Mouse (Mus musculus): ENCODE measurements around the gene Cdh26. TPM values are rescaled to one million over a fixed set of nuclear protein-coding genes. Genes with fewer than 3 reads are reported as not detected.

The Cdh26 gene
- polyA plus RNA-seq, 1 experiment from 2014 or later, result not detected

DNA sequence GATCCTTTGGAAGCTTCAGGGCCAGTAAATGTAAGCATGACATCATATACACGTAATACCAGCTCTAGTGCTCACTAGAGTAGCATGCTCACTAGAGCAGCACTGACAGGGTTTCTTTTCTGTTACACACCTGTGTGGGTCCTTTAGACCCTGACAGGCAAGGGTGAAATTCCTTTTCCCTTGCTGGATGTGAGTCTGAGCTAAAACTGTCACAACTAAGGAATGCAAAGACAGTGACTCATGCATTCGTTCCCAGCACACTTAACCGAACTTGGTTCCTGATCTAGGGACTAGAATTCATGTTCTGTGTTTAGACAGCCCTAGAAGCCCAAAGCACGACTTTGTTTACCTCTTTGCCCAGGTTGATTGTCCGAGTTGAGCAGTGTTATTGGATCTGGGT lies 7.1 kb upstream of the Cdh26 start:
- Histone ChIP-seq H3K9me3 (ENCODE audit: control insufficient read depth, low read length) (no peaks in the 10 kb centered on the region), H3K9ac (ENCODE audit: low read length) (no peak overlapping the region), H3K4me2 (ENCODE audit: low read length) (no peak overlapping the region), H3K27me3 (ENCODE audit: control insufficient read depth, insufficient read depth, low read length) (no peaks in the 10 kb centered on the region), H3K27ac (replicated peaks in 1 of 2; ENCODE audit: control insufficient read depth in 1 of 2, insufficient read depth in 1 of 2, low read depth in 2 of 2, low read length in 2 of 2) (peak overlapping the region in 1 of 2 experiments; percentile 87; a peak in 1 of 4 replicates), H3K4me1 (ENCODE audit: control insufficient read depth in 2 of 2, insufficient read depth in 2 of 2, low read length in 2 of 2) (peaks cover 11 to 31% of the 10 kb centered on the region in 2 experiments), H3K4me3 (ENCODE audit: control insufficient read depth in 1 of 2, insufficient read depth in 1 of 2, low read depth in 1 of 2, low read length in 2 of 2) (no peak overlapping the region), H3K36me3 (ENCODE audit: control insufficient read depth, insufficient read depth, low read length) (peaks cover 30% of the 10 kb centered on the region)
- no peak for ATAC-seq (ENCODE audit: insufficient number of reproducible peaks, insufficient read depth, low FRiP score, low read depth)
- WGBS, result 46% methylated on average over 5 of the region's 5 CpGs

GRCm38 (mm10) chr2:178426229-178426628 lies 4.1 kb upstream of the Cdh26 start:
- ATAC-seq (ENCODE audit: insufficient number of reproducible peaks, insufficient read depth, low FRiP score, low read depth), result no peak
- Histone ChIP-seq H3K4me3 (ENCODE audit: control insufficient read depth in 1 of 2, insufficient read depth in 1 of 2, low read depth in 1 of 2, low read length in 2 of 2) (no peak overlapping the region), H3K4me1 (ENCODE audit: control insufficient read depth in 2 of 2, insufficient read depth in 2 of 2, low read length in 2 of 2) (peaks cover 4 to 26% of the 10 kb centered on the region in 2 experiments), H3K4me2 (ENCODE audit: low read length) (no peak overlapping the region), H3K9ac (ENCODE audit: low read length) (no peak overlapping the region), H3K27ac (replicated peaks in 1 of 2; ENCODE audit: control insufficient read depth in 1 of 2, insufficient read depth in 1 of 2, low read depth in 2 of 2, low read length in 2 of 2) (no peak overlapping the region), H3K27me3 (ENCODE audit: control insufficient read depth, insufficient read depth, low read length) (no peaks in the 10 kb centered on the region; the same call in 1 of the 2 replicates), H3K9me3 (ENCODE audit: control insufficient read depth, low read length) (no peaks in the 10 kb centered on the region), H3K36me3 (ENCODE audit: control insufficient read depth, insufficient read depth, low read length) (peaks cover 4% of the 10 kb centered on the region; the same call in 1 of the 2 replicates)
- 28% methylated on average over 4 of the region's 4 CpGs for WGBS

GRCm38 (mm10) chr2:178427181-178427580 lies 3.1 kb upstream of the Cdh26 start:
- Histone ChIP-seq H3K9ac (ENCODE audit: low read length) (no peak overlapping the region), H3K4me2 (ENCODE audit: low read length) (no peak overlapping the region), H3K27ac (replicated peaks in 1 of 2; ENCODE audit: control insufficient read depth in 1 of 2, insufficient read depth in 1 of 2, low read depth in 2 of 2, low read length in 2 of 2) (no peak overlapping the region), H3K4me1 (ENCODE audit: control insufficient read depth in 2 of 2, insufficient read depth in 2 of 2, low read length in 2 of 2) (peaks cover 2 to 19% of the 10 kb centered on the region in 2 experiments; a peak in 3 of 4 replicates), H3K27me3 (ENCODE audit: control insufficient read depth, insufficient read depth, low read length) (no peaks in the 10 kb centered on the region; the same call in 1 of the 2 replicates), H3K4me3 (ENCODE audit: control insufficient read depth in 1 of 2, insufficient read depth in 1 of 2, low read depth in 1 of 2, low read length in 2 of 2) (no peak overlapping the region), H3K36me3 (ENCODE audit: control insufficient read depth, insufficient read depth, low read length) (peaks cover 3% of the 10 kb centered on the region; the same call in 1 of the 2 replicates), H3K9me3 (ENCODE audit: control insufficient read depth, low read length) (no peaks in the 10 kb centered on the region)
- no peak for ATAC-seq (ENCODE audit: insufficient number of reproducible peaks, insufficient read depth, low FRiP score, low read depth)
- WGBS, result 78% methylated on average over 5 of the region's 5 CpGs

GRCm38 (mm10) chr2:178428183-178428582 lies 2.1 kb upstream of the Cdh26 start:
- ATAC-seq (ENCODE audit: insufficient number of reproducible peaks, insufficient read depth, low FRiP score, low read depth), result no peak
- Histone ChIP-seq H3K27ac (replicated peaks in 1 of 2; ENCODE audit: control insufficient read depth in 1 of 2, insufficient read depth in 1 of 2, low read depth in 2 of 2, low read length in 2 of 2) (no peak overlapping the region), H3K4me2 (ENCODE audit: low read length) (no peak overlapping the region), H3K9ac (ENCODE audit: low read length) (no peak overlapping the region), H3K9me3 (ENCODE audit: control insufficient read depth, low read length) (no peaks in the 10 kb centered on the region), H3K36me3 (ENCODE audit: control insufficient read depth, insufficient read depth, low read length) (peaks cover 3% of the 10 kb centered on the region; the same call in 1 of the 2 replicates), H3K4me3 (ENCODE audit: control insufficient read depth in 1 of 2, insufficient read depth in 1 of 2, low read depth in 1 of 2, low read length in 2 of 2) (no peak overlapping the region), H3K27me3 (ENCODE audit: control insufficient read depth, insufficient read depth, low read length) (no peaks in the 10 kb centered on the region; the same call in 1 of the 2 replicates), H3K4me1 (ENCODE audit: control insufficient read depth in 2 of 2, insufficient read depth in 2 of 2, low read length in 2 of 2) (peaks cover 2 to 9% of the 10 kb centered on the region in 2 experiments; a peak in 3 of 4 replicates)
- 68% methylated on average over 9 of the region's 9 CpGs for WGBS

GRCm38 (mm10) chr2:178428676-178429075 lies 1.7 kb upstream of the Cdh26 start:
- Histone ChIP-seq H3K9ac (ENCODE audit: low read length) (no peak overlapping the region), H3K9me3 (ENCODE audit: control insufficient read depth, low read length) (no peaks in the 10 kb centered on the region), H3K4me3 (ENCODE audit: control insufficient read depth in 1 of 2, insufficient read depth in 1 of 2, low read depth in 1 of 2, low read length in 2 of 2) (no peak overlapping the region), H3K36me3 (ENCODE audit: control insufficient read depth, insufficient read depth, low read length) (peaks cover 3% of the 10 kb centered on the region; the same call in 1 of the 2 replicates), H3K4me2 (ENCODE audit: low read length) (no peak overlapping the region), H3K4me1 (ENCODE audit: control insufficient read depth in 2 of 2, insufficient read depth in 2 of 2, low read length in 2 of 2) (peaks cover 2 to 4% of the 10 kb centered on the region in 2 experiments; a peak in 3 of 4 replicates), H3K27me3 (ENCODE audit: control insufficient read depth, insufficient read depth, low read length) (no peaks in the 10 kb centered on the region; the same call in 1 of the 2 replicates), H3K27ac (replicated peaks in 1 of 2; ENCODE audit: control insufficient read depth in 1 of 2, insufficient read depth in 1 of 2, low read depth in 2 of 2, low read length in 2 of 2) (no peak overlapping the region)
- WGBS, result 73% methylated on average over 4 of the region's 4 CpGs
- no peak for ATAC-seq (ENCODE audit: insufficient number of reproducible peaks, insufficient read depth, low FRiP score, low read depth)

- Histone ChIP-seq H3K9ac (ENCODE audit: low read length) (no peak overlapping the region), H3K9me3 (ENCODE audit: control insufficient read depth, low read length) (no peaks in the 10 kb centered on the region), H3K4me1 (ENCODE audit: control insufficient read depth in 2 of 2, insufficient read depth in 2 of 2, low read length in 2 of 2) (peaks cover 2 to 3% of the 10 kb centered on the region in 2 experiments; a peak in 2 of 4 replicates), H3K27ac (replicated peaks in 1 of 2; ENCODE audit: control insufficient read depth in 1 of 2, insufficient read depth in 1 of 2, low read depth in 2 of 2, low read length in 2 of 2) (no peak overlapping the region), H3K27me3 (ENCODE audit: control insufficient read depth, insufficient read depth, low read length) (no peaks in the 10 kb centered on the region; the same call in 1 of the 2 replicates), H3K4me2 (ENCODE audit: low read length) (no peak overlapping the region), H3K36me3 (ENCODE audit: control insufficient read depth, insufficient read depth, low read length) (peaks cover 3% of the 10 kb centered on the region; the same call in 1 of the 2 replicates), H3K4me3 (ENCODE audit: control insufficient read depth in 1 of 2, insufficient read depth in 1 of 2, low read depth in 1 of 2, low read length in 2 of 2) (no peak overlapping the region)
- 74% methylated on average over 6 of the region's 6 CpGs for WGBS
- no peak for ATAC-seq (ENCODE audit: insufficient number of reproducible peaks, insufficient read depth, low FRiP score, low read depth)
Measured at GRCm38 (mm10) chr2:178429426-178429825, 905 bp upstream of the Cdh26 start.

GRCm38 (mm10) chr2:178433495-178433894 lies 3.2 kb downstream of the Cdh26 start:
- no peak for ATAC-seq (ENCODE audit: insufficient number of reproducible peaks, insufficient read depth, low FRiP score, low read depth)
- Histone ChIP-seq H3K4me3 (ENCODE audit: control insufficient read depth in 1 of 2, insufficient read depth in 1 of 2, low read depth in 1 of 2, low read length in 2 of 2) (no peak overlapping the region), H3K36me3 (ENCODE audit: control insufficient read depth, insufficient read depth, low read length) (no peaks in the 10 kb centered on the region), H3K4me2 (ENCODE audit: low read length) (no peak overlapping the region), H3K4me1 (ENCODE audit: control insufficient read depth in 2 of 2, insufficient read depth in 2 of 2, low read length in 2 of 2) (peaks cover 2 to 3% of the 10 kb centered on the region in 2 experiments; a peak in 2 of 4 replicates), H3K9me3 (ENCODE audit: control insufficient read depth, low read length) (no peaks in the 10 kb centered on the region), H3K27ac (replicated peaks in 1 of 2; ENCODE audit: control insufficient read depth in 1 of 2, insufficient read depth in 1 of 2, low read depth in 2 of 2, low read length in 2 of 2) (no peak overlapping the region), H3K27me3 (ENCODE audit: control insufficient read depth, insufficient read depth, low read length) (no peaks in the 10 kb centered on the region; the same call in 1 of the 2 replicates), H3K9ac (ENCODE audit: low read length) (no peak overlapping the region)
- WGBS, result 72% methylated on average over 2 of the region's 2 CpGs

- no peak for ATAC-seq (ENCODE audit: insufficient number of reproducible peaks, insufficient read depth, low FRiP score, low read depth)
- no peaks in the 10 kb centered on the region for H3K9me3 ChIP-seq (ENCODE audit: control insufficient read depth, low read length)
- no peak overlapping the region for H3K4me2 ChIP-seq (ENCODE audit: low read length)
- H3K9ac ChIP-seq (ENCODE audit: low read length), result no peak overlapping the region
- 87% methylated on average over 2 of the region's 2 CpGs for WGBS
- H3K27ac ChIP-seq (replicated peaks in 1 of 2; ENCODE audit: control insufficient read depth in 1 of 2, insufficient read depth in 1 of 2, low read depth in 2 of 2, low read length in 2 of 2), result no peak overlapping the region
- no peaks in the 10 kb centered on the region; the same call in 1 of the 2 replicates for H3K27me3 ChIP-seq (ENCODE audit: control insufficient read depth, insufficient read depth, low read length)
- no peaks in the 10 kb centered on the region for H3K36me3 ChIP-seq (ENCODE audit: control insufficient read depth, insufficient read depth, low read length)
- H3K4me1 ChIP-seq (ENCODE audit: control insufficient read depth in 2 of 2, insufficient read depth in 2 of 2, low read length in 2 of 2), result peaks cover 2 to 3% of the 10 kb centered on the region in 2 experiments; a peak in 2 of 4 replicates
- H3K4me3 ChIP-seq (ENCODE audit: control insufficient read depth in 1 of 2, insufficient read depth in 1 of 2, low read depth in 1 of 2, low read length in 2 of 2), result no peak overlapping the region
Measured at GRCm38 (mm10) chr2:178433903-178434302, 3.6 kb downstream of the Cdh26 start.
